Mouse (Mus musculus) embryonic facial prominence, embryonic 14.5 days (tissue): ENCODE measurements around the gene Cpt1a. TPM values are rescaled to one million over a fixed set of nuclear protein-coding genes. Genes with fewer than 3 reads are reported as not detected.

ENCODE experiments used
- ATAC-seq: fragments of 200-750 bp; cut with Nextera tagmentation; 2 replicates; pipeline ENCODE4 v1.8.0; 2017; ENCODE audit warnings: low read depth, moderate number of reproducible peaks, moderate TSS enrichment
- DNase-seq: peaks from one replicate; pipeline ENCODE4 v3.0.0-alpha.2; 2015; ENCODE audit warnings: low spot score
- H3K27ac ChIP-seq: fragments of 300-500 bp; sonication (generic); replicated peaks from 2 replicates; pipeline ENCODE4 v1.5.1; 2014; ENCODE audit warnings: low read depth, mild to moderate bottlenecking, low read length, moderate library complexity
- H3K27me3 ChIP-seq: fragments of 300-500 bp; sonication (generic); replicated peaks from 2 replicates; pipeline ENCODE4 v1.6.1; 2014; ENCODE audit warnings: low read length; ENCODE audit not compliant: control insufficient read depth, insufficient read depth
- H3K36me3 ChIP-seq: fragments of 300-500 bp; sonication (generic); 2 replicates; pipeline ENCODE4 v1.6.1; 2014; ENCODE audit warnings: low read length, mixed read lengths; ENCODE audit not compliant: control insufficient read depth, insufficient read depth
- H3K4me1 ChIP-seq: fragments of 300-500 bp; sonication (generic); 2 replicates; pipeline ENCODE4 v1.6.1; 2014; ENCODE audit warnings: antibody characterized with exemption, low read length; ENCODE audit not compliant: control insufficient read depth, insufficient read depth
- H3K4me2 ChIP-seq: fragments of 300-500 bp; sonication (generic); 2 replicates; pipeline ENCODE4 v1.6.1; 2014; ENCODE audit warnings: low read depth, mild to moderate bottlenecking, low read length, moderate library complexity, mixed read lengths
- H3K4me3 ChIP-seq: fragments of 300-500 bp; sonication (generic); 2 replicates; pipeline ENCODE4 v1.5.1; 2014; ENCODE audit warnings: low read depth, mild to moderate bottlenecking, low read length
- H3K9ac ChIP-seq: fragments of 300-500 bp; sonication (generic); 2 replicates; pipeline ENCODE4 v1.6.1; 2014; ENCODE audit warnings: low read depth, mild to moderate bottlenecking, low read length, moderate library complexity, mixed read lengths
- H3K9me3 ChIP-seq: fragments of 300-500 bp; sonication (generic); 2 replicates; pipeline ENCODE4 v1.6.1; 2016; ENCODE audit warnings: low read length; ENCODE audit not compliant: control insufficient read depth
- WGBS: fragments of 180-500 bp; shearing (Covaris S2); extraction: QIAGEN DNeasy Blood & Tissue Kit; methylation state at CpG from one replicate; pipeline ENCODE4 v1.1.7; 2014; 5-methylcytosine and 5-hydroxymethylcytosine counted together
- polyA plus RNA-seq: library from polyadenylated mRNA; unstranded; fragments of >200 nt; fragmentation: Nextera tagmentation; extraction: Ambion mirVana; gene quantifications from 2 replicates; pipeline ENCODE4 v1.2.1, GENCODE M21; 2014

Cpt1a gene
- polyA plus RNA-seq, 1 experiment from 2014 or later = 16.5 TPM

GRCm38 (mm10) chr19:3368276-3368675 is 46.1 kb downstream of the Cpt1a start:
- Histone ChIP-seq H3K4me1 (no peaks in the 10 kb centered on the region), H3K9me3 (no peaks in the 10 kb centered on the region), H3K4me3 (no peak overlapping the region), H3K27ac (no peak overlapping the region), H3K4me2 (no peak overlapping the region), H3K36me3 (peaks cover 17% of the 10 kb centered on the region), H3K27me3 (no peaks in the 10 kb centered on the region), H3K9ac (no peak overlapping the region)
- DNase-seq (no peak), ATAC-seq (no peak)
- WGBS = 81% methylated on average over 3 of the region's 3 CpGs

- Histone ChIP-seq H3K27ac (no peak overlapping the region), H3K9ac (no peak overlapping the region), H3K4me3 (no peak overlapping the region), H3K27me3 (no peaks in the 10 kb centered on the region), H3K36me3 (peaks cover 8% of the 10 kb centered on the region), H3K9me3 (no peaks in the 10 kb centered on the region), H3K4me1 (no peaks in the 10 kb centered on the region), H3K4me2 (no peak overlapping the region)
- WGBS = 46% methylated on average over 12 of the region's 12 CpGs
- DNase-seq = peak; percentile 10
- ATAC-seq = 0 out of 2 replicates have a peak, but pooled peaks have one; percentile 22
Observed at GRCm38 (mm10) chr19:3373380-3373779, 51.2 kb downstream of the Cpt1a start.

GRCm38 (mm10) chr19:3374028-3374427 is 51.9 kb downstream of the Cpt1a start:
- H3K36me3 ChIP-seq = peaks cover 8% of the 10 kb centered on the region
- ATAC-seq (no peak), DNase-seq (no peak)
- H3K4me2 ChIP-seq = no peak overlapping the region
- no peak overlapping the region for H3K27ac ChIP-seq
- no peaks in the 10 kb centered on the region for H3K27me3 ChIP-seq
- no peak overlapping the region for H3K4me3 ChIP-seq
- no peaks in the 10 kb centered on the region for H3K4me1 ChIP-seq
- H3K9ac ChIP-seq = no peak overlapping the region
- 67% methylated on average over 2 of the region's 2 CpGs for WGBS
- H3K9me3 ChIP-seq = no peaks in the 10 kb centered on the region

- no peak overlapping the region for H3K4me3 ChIP-seq
- H3K4me2 ChIP-seq = no peak overlapping the region
- no peaks in the 10 kb centered on the region for H3K4me1 ChIP-seq
- no peak for DNase-seq
- H3K27me3 ChIP-seq = no peaks in the 10 kb centered on the region
- no peak overlapping the region for H3K27ac ChIP-seq
- ATAC-seq = no peak
- H3K9me3 ChIP-seq = no peaks in the 10 kb centered on the region
- H3K36me3 ChIP-seq = peaks cover 13% of the 10 kb centered on the region
- WGBS = 58% methylated on average over 7 of the region's 7 CpGs
- H3K9ac ChIP-seq = no peak overlapping the region
Observed at GRCm38 (mm10) chr19:3375945-3376495, 53.9 kb downstream of the Cpt1a start.

- Histone ChIP-seq H3K9ac (no peak overlapping the region), H3K27me3 (no peaks in the 10 kb centered on the region), H3K36me3 (peaks cover 9% of the 10 kb centered on the region; the same call in 1 of the 2 replicates), H3K4me2 (no peak overlapping the region), H3K27ac (no peak overlapping the region), H3K4me3 (no peak overlapping the region), H3K4me1 (no peaks in the 10 kb centered on the region), H3K9me3 (no peaks in the 10 kb centered on the region)
- ATAC-seq (no peak), DNase-seq (no peak)
- 29% methylated on average over 4 of the region's 4 CpGs for WGBS
Observed at GRCm38 (mm10) chr19:3376966-3377715, 55.0 kb downstream of the Cpt1a start.

- Histone ChIP-seq H3K4me3 (no peak overlapping the region), H3K9me3 (no peaks in the 10 kb centered on the region), H3K9ac (no peak overlapping the region), H3K4me2 (no peak overlapping the region), H3K36me3 (peaks cover 5% of the 10 kb centered on the region; the same call in 1 of the 2 replicates), H3K27ac (no peak overlapping the region), H3K4me1 (no peaks in the 10 kb centered on the region), H3K27me3 (no peaks in the 10 kb centered on the region)
- no peak for DNase-seq
- WGBS = 84% methylated on average over 3 of the region's 3 CpGs
- no peak for ATAC-seq
Observed at GRCm38 (mm10) chr19:3378614-3379013, 56.5 kb downstream of the Cpt1a start.

- 64% methylated on average over 6 of the region's 6 CpGs for WGBS
- ATAC-seq = no peak
- no peak for DNase-seq
- Histone ChIP-seq H3K27ac (no peak overlapping the region), H3K27me3 (no peaks in the 10 kb centered on the region), H3K4me2 (no peak overlapping the region), H3K4me1 (no peaks in the 10 kb centered on the region), H3K9ac (no peak overlapping the region), H3K4me3 (no peak overlapping the region), H3K36me3 (peaks cover 10% of the 10 kb centered on the region; the same call in 1 of the 2 replicates), H3K9me3 (peaks cover 8% of the 10 kb centered on the region; the same call in 1 of the 2 replicates)
Observed at GRCm38 (mm10) chr19:3388061-3388460, 65.9 kb downstream of the Cpt1a start.

- peak within 1 kb of the TSS; percentile 49 for H3K4me3 ChIP-seq
- 4% methylated on average over 15 of the region's 33 CpGs for WGBS
- H3K27ac ChIP-seq = no peak within 1 kb of the TSS
- peaks cover 10% of the 10 kb centered on the region; the same call in 1 of the 2 replicates for H3K36me3 ChIP-seq
- DNase-seq (peak; percentile 81), ATAC-seq (peak; percentile 81)
- H3K9ac ChIP-seq = peak within 1 kb of the TSS; percentile 68
- H3K9me3 ChIP-seq = peaks cover 8% of the 10 kb centered on the region; the same call in 1 of the 2 replicates
- H3K27me3 ChIP-seq = no peaks in the 10 kb centered on the region
- peak within 1 kb of the TSS; percentile 94 for H3K4me2 ChIP-seq
- no peaks in the 10 kb centered on the region for H3K4me1 ChIP-seq
Observed at GRCm38 (mm10) chr19:3388629-3389057, 66.5 kb downstream of the Cpt1a start, which contains the start of gene Tesmin. TSS of gene Tesmin (plus strand) at chr19:3388857.
